Mouse (Mus musculus): ENCODE measurements around the gene Eps8l3.

The Eps8l3 gene

GRCm38 (mm10) chr3:107895720-107896569 lies 18.9 kb downstream of the Eps8l3 start, which contains the start of gene Gstm5:
Gene Gstm5, plus strand, starts transcription at chr3:107895821.
- peak; percentile 89 for DNase-seq (ENCODE audit: low spot score)

- no peak for DNase-seq (ENCODE audit: low spot score)
Measured at GRCm38 (mm10) chr3:107898691-107899090, 21.7 kb downstream of the Eps8l3 start.

- DNase-seq (ENCODE audit: low spot score) = no peak
Measured at GRCm38 (mm10) chr3:107900955-107901673, 24.1 kb downstream of the Eps8l3 start.

GRCm38 (mm10) chr3:107905942-107906341 lies 28.9 kb downstream of the Eps8l3 start:
- DNase-seq (ENCODE audit: low spot score) = no peak

GRCm38 (mm10) chr3:107916674-107917073 lies 39.6 kb downstream of the Eps8l3 start:
- DNase-seq (ENCODE audit: low spot score) = no peak

GRCm38 (mm10) chr3:107917097-107917496 lies 40.1 kb downstream of the Eps8l3 start:
- DNase-seq (ENCODE audit: low spot score) = peak; percentile 17

GRCm38 (mm10) chr3:107917783-107918408 lies 40.9 kb downstream of the Eps8l3 start:
- peak; percentile 87 for DNase-seq (ENCODE audit: low spot score)

GRCm38 (mm10) chr3:107920348-107920747 lies 43.3 kb downstream of the Eps8l3 start:
- no peak for DNase-seq (ENCODE audit: low spot score)

- DNase-seq (ENCODE audit: low spot score) = no peak
Measured at GRCm38 (mm10) chr3:107925335-107925734, 48.3 kb downstream of the Eps8l3 start.

GRCm38 (mm10) chr3:107927841-107928240 lies 50.8 kb downstream of the Eps8l3 start:
- DNase-seq (ENCODE audit: low spot score) = no peak

GRCm38 (mm10) chr3:107928691-107929090 lies 51.7 kb downstream of the Eps8l3 start:
- no peak for DNase-seq (ENCODE audit: low spot score)

- no peak for DNase-seq (ENCODE audit: low spot score)
Measured at GRCm38 (mm10) chr3:107929243-107929642, 52.2 kb downstream of the Eps8l3 start.

- no peak for DNase-seq (ENCODE audit: low spot score)
Measured at GRCm38 (mm10) chr3:107929731-107930130, 52.7 kb downstream of the Eps8l3 start.

GRCm38 (mm10) chr3:107931134-107931533 lies 54.1 kb downstream of the Eps8l3 start:
- no peak for DNase-seq (ENCODE audit: low spot score)

GRCm38 (mm10) chr3:107931670-107932069 lies 54.6 kb downstream of the Eps8l3 start, which contains the start of gene Gstm7:
Gene Gstm7, minus strand, starts transcription at chr3:107931817.
- DNase-seq (ENCODE audit: low spot score) = peak; percentile 98

GRCm38 (mm10) chr3:107932128-107932527 lies 55.1 kb downstream of the Eps8l3 start:
- DNase-seq (ENCODE audit: low spot score) = no peak

GRCm38 (mm10) chr3:107935268-107935667 lies 58.2 kb downstream of the Eps8l3 start:
- no peak for DNase-seq (ENCODE audit: low spot score)

GRCm38 (mm10) chr3:107935888-107936287 lies 58.9 kb downstream of the Eps8l3 start:
- DNase-seq (ENCODE audit: low spot score) = no peak

- peak; percentile 73 for DNase-seq (ENCODE audit: low spot score)
Measured at GRCm38 (mm10) chr3:107939403-107939802, 62.4 kb downstream of the Eps8l3 start.

- DNase-seq (ENCODE audit: low spot score) = no peak
Measured at GRCm38 (mm10) chr3:107939830-107940229, 62.8 kb downstream of the Eps8l3 start.

GRCm38 (mm10) chr3:107940524-107940923 lies 63.5 kb downstream of the Eps8l3 start:
- no peak for DNase-seq (ENCODE audit: low spot score)

GRCm38 (mm10) chr3:107941261-107941660 lies 64.2 kb downstream of the Eps8l3 start:
- DNase-seq (ENCODE audit: low spot score) = no peak

Data from embryo, embryonic 10.5 days (tissue).